Mouse (Mus musculus): Measurements from ENCODE around the gene Syt8. TPM values are rescaled to one million over a fixed set of nuclear protein-coding genes. Genes with fewer than 3 reads are reported as not detected.

Gene Syt8
- polyA plus RNA-seq, 1 experiment, result not detected

DNA sequence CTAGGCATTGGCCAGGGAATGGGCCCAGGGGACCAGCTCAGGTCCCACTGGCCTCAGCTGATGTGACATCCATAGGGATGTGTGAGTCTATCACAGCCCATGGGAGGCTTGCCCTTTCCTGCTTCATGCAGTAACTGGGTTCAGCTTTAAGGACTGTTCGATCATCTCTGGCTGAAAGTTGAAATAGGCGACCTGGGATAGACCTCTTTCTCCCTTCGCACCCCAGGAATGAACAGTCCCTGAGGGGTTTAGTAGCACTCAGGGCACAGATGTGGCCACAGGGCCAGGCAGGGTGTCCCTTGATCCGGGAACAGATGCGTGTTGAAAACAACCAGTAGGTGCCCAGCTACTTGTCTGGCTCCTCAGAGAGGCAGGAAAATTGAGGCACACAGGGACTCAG lies 41.6 kb downstream of the Syt8 start:
- no peak for TF ChIP-seq GATA1 (IDR thresholded peaks at IDR 0.05; ENCODE audit: low read length)

- no peak for TF ChIP-seq GATA1 (IDR thresholded peaks at IDR 0.05; ENCODE audit: low read length)
Observed at GRCm38 (mm10) chr7:142476795-142477452, 42.3 kb downstream of the Syt8 start.

DNA sequence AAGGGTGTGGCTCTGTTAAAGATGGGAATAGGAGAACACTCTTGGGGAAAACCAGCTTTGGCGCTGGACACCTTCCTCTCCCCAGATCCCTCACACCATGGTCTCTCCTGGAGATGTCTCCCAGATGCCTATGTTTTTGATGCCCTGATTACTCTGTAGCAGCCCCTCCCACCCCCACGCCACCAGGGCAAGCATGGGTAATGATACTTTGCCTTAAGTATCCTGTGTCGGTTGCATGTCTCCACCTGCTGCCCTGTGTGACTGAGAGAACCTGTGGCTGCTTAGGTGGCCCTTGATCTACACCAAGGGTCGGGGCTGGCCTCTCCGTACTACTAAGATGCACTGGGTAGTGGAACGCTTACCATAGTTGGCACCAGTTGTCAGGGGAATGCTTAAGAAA lies 43.4 kb downstream of the Syt8 start:
- no peak for TF ChIP-seq GATA1 (IDR thresholded peaks at IDR 0.05; ENCODE audit: low read length)

GRCm38 (mm10) chr7:142478574-142478973 lies 43.9 kb downstream of the Syt8 start:
- no peak for TF ChIP-seq GATA1 (IDR thresholded peaks at IDR 0.05; ENCODE audit: low read length)

GRCm38 (mm10) chr7:142479307-142479706 lies 44.7 kb downstream of the Syt8 start:
- TF ChIP-seq GATA1 (IDR thresholded peaks at IDR 0.05; ENCODE audit: low read length), result no peak

DNA sequence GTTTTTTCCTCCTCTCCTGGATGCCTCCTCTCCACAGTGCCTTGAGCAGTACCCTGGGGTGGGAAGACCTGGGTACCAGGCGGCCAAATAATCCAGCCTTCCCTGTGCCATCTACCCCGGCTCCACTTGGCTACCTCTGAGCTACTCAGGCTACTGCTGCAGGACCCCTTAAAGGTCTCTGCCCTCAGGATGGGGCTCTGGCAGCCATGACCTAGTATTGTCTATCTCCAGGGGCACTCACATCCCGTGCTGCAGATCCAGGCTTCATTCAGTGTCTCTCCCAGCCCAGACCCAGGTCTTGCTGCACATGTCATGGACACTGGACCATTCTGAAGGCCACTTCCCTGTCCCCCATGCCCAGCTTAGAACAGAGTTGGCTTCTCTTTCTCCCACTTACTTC lies 45.2 kb downstream of the Syt8 start:
- TF ChIP-seq GATA1 (IDR thresholded peaks at IDR 0.05; ENCODE audit: low read length), result no peak

- TF ChIP-seq GATA1 (IDR thresholded peaks at IDR 0.05; ENCODE audit: low read length), result no peak
Observed at GRCm38 (mm10) chr7:142480661-142481060, 46.0 kb downstream of the Syt8 start.

GRCm38 (mm10) chr7:142481186-142481567 lies 46.5 kb downstream of the Syt8 start:
- no peak for TF ChIP-seq GATA1 (IDR thresholded peaks at IDR 0.05; ENCODE audit: low read length)

- no peak for TF ChIP-seq GATA1 (IDR thresholded peaks at IDR 0.05; ENCODE audit: low read length)
Observed at GRCm38 (mm10) chr7:142481568-142482255, 47.1 kb downstream of the Syt8 start.

GRCm38 (mm10) chr7:142482256-142482609 lies 47.6 kb downstream of the Syt8 start:
- no peak for TF ChIP-seq GATA1 (IDR thresholded peaks at IDR 0.05; ENCODE audit: low read length)

DNA sequence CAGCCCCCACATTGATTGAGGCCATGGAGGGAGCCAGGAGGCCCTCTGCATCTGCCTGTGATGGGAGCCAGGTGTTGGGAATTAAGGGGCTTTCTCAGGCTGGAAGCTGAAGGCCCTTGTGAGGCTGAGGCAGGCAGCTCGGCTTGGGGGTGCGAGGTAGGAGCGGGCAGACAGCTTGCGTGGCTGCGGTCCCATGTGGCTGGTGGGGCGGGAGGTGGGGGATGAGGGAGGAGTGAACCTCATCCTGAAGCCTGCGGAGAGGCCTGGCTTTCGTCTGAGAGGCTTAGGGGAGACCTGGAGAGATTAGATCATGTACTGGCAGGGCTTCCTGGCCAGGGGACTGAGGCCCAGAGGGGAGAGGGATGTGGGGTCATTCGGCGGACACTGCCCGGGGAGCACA lies 48.5 kb downstream of the Syt8 start:
- no peak for TF ChIP-seq GATA1 (IDR thresholded peaks at IDR 0.05; ENCODE audit: low read length)

- no peak for TF ChIP-seq GATA1 (IDR thresholded peaks at IDR 0.05; ENCODE audit: low read length)
Observed at GRCm38 (mm10) chr7:142484780-142485179, 50.1 kb downstream of the Syt8 start.

GRCm38 (mm10) chr7:142486751-142487162 lies 52.1 kb downstream of the Syt8 start:
- TF ChIP-seq GATA1 (IDR thresholded peaks at IDR 0.05; ENCODE audit: low read length), result no peak

DNA sequence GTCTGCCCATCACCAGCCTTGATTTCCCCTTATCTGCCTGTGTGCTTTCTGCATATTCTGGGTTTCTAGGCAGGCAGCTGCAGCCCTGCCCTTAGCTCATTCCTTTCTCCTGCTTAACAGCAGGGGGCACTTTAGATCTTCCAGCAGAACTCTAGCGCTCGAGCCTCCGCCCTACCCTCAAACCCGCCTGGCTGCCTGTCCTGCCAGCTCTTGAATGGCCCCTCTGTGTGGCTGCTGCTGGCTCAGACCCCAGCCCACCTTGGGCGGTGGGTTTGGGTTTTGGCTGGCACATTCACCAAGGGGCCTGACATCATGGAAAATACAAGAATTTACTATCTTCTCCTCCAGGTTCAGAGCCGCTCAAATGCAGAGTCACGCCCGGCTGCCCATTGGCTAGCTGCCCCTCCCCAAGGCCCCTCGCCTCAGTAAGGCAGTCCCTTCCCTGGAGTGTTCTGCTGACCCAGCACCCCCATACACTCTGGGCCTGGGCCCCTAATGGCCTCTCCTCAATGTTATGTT lies 52.8 kb downstream of the Syt8 start:
- TF ChIP-seq GATA1 (IDR thresholded peaks at IDR 0.05; ENCODE audit: low read length), result no peak

GRCm38 (mm10) chr7:142488053-142488452 lies 53.4 kb downstream of the Syt8 start:
- no peak for TF ChIP-seq GATA1 (IDR thresholded peaks at IDR 0.05; ENCODE audit: low read length)

Other genes starting within 250 kb of the Syt8 start
- gene Gm10153, start 244.5 kb upstream of the Syt8 start, polyA plus RNA-seq (2012), result not detected in 2 replicates
- gene Krtap5-3, start 233.5 kb upstream of the Syt8 start, polyA plus RNA-seq (2012), result not detected in 2 replicates
- not detected in 2 replicates for gene Gm7579, start 223.0 kb upstream of the Syt8 start, polyA plus RNA-seq (2012)
- gene Krtap5-5, start 204.9 kb upstream of the Syt8 start, polyA plus RNA-seq (2012), result not detected in 2 replicates
- not detected in 2 replicates for gene Gm40460, start 193.8 kb upstream of the Syt8 start, polyA plus RNA-seq (2012)
- gene Gm2431, start 176.5 kb upstream of the Syt8 start, polyA plus RNA-seq (2012), result not detected in 2 replicates
- gene Gm4559, start 160.5 kb upstream of the Syt8 start, polyA plus RNA-seq (2012), result not detected in 2 replicates
- gene Krtap5-1, start 137.7 kb upstream of the Syt8 start, polyA plus RNA-seq (2012), result not detected in 2 replicates
- not detected in 2 replicates for gene Krtap5-4, start 131.3 kb upstream of the Syt8 start, polyA plus RNA-seq (2012)
- 0.06 TPM in 1 of 2 replicates, not detected in the other for gene Ifitm10, start 61.1 kb upstream of the Syt8 start, polyA plus RNA-seq (2012)
- gene Gm49369, start 52.2 kb upstream of the Syt8 start, polyA plus RNA-seq (2012), result 24.2 and 26.1 TPM in 2 replicates
- 33.0 and 46.6 TPM in 2 replicates for gene Ctsd, start 46.8 kb upstream of the Syt8 start, polyA plus RNA-seq (2012)
- gene Tnni2, start 7.0 kb downstream of the Syt8 start, polyA plus RNA-seq (2012), result not detected in 2 replicates
- not detected in 2 replicates for gene Lsp1, start 26.0 kb downstream of the Syt8 start, polyA plus RNA-seq (2012)
- gene Tnnt3, start 64.0 kb downstream of the Syt8 start, polyA plus RNA-seq (2012), result not detected in 2 replicates
- gene Mrpl23, start 97.8 kb downstream of the Syt8 start, polyA plus RNA-seq (2012), result 11.7 and 37.4 TPM in 2 replicates
- gene Igf2, start 232.0 kb downstream of the Syt8 start, polyA plus RNA-seq (2012), result not detected in 2 replicates
- gene Gm49394, start 235.1 kb downstream of the Syt8 start, polyA plus RNA-seq (2012), result not detected in 2 replicates

Data from G1E-ER4 (cell line).